Mouse (Mus musculus): ENCODE measurements around the gene Srcap. TPM values are rescaled to one million over a fixed set of nuclear protein-coding genes. Genes with fewer than 3 reads are reported as not detected.

The Srcap gene
- total RNA-seq, 2 experiments from 2014 or later, result 103 to 108 TPM

DNA sequence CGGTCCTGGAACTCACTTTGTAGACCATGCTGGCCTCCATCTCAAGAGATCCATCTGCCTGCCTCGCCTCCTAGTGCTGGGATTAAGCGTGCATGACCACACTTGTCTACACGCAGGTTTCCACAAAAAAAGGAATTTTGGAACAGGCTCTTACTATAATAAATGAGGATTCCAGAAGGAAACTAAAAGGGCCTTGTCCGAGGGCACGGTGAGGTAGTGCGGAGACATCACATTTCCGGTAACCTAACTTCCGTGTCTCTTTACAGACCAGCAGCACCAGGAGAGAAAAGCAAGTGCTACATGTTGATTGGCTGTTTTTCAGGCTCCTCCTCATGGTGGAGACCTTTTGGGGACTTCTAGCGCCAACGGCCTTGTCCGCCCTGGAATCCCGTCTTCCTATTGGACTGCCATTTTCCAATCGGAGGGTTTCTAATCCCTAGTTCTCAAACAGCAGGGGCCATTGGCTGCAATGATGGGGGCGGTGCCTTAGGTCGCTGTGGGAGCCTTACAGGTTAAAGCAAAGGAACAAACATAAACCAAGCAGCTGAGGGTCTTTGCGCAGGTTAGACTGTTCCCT, 61.2 kb downstream of the Srcap start, which contains the start of gene Phkg2:
Gene Phkg2, plus strand, starts transcription at position 446 of the 577 bp plus-strand sequence.
- DNase-seq (ENCODE audit: low spot score in 2 of 2), result peak; percentile 92 to 96

DNA sequence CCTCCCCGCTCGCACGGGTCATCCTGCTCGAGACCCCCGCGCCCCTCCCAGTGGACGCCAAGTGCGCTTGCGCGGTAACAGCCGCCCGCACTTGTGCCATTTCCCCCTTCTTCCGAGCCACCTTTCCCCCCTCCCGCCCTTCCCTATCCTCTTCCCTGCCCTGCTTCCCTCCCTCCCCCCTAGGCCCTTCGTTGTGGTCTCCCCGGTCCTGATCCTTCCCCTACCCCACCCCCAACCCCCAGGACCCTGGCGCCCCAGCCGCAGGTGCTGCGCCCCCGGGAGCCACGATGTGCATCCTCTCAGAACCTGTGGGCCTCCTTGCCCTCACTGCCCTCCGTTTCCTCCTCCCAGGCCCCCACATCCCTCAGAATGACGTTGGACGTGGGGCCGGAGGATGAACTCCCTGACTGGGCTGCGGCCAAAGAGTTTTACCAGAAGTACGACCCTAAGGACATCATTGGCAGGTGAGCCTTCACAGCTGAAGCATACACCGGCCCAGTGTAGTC, 61.8 kb downstream of the Srcap start:
- DNase-seq (ENCODE audit: low spot score in 2 of 2), result no peak

DNA sequence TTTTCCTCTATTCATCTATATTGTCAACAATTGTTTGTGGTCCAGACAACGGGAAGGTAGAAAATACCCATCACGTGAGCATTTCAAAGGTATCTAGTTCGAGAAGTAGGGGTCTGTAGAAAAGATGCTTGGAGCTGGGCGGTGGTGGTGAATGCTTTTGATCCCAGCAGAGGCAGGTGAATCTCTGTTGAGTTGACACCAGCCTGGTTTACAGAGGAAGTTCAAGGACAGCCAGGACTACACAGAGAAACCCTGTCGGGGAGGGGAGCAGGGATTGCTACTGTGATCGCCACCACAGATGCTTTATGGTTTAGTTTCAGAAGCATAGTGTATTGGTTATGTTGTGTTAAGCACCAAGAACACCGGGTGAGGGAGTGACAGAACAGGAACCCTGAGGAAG, 62.3 kb downstream of the Srcap start:
- DNase-seq (ENCODE audit: low spot score in 2 of 2), result no peak

DNA sequence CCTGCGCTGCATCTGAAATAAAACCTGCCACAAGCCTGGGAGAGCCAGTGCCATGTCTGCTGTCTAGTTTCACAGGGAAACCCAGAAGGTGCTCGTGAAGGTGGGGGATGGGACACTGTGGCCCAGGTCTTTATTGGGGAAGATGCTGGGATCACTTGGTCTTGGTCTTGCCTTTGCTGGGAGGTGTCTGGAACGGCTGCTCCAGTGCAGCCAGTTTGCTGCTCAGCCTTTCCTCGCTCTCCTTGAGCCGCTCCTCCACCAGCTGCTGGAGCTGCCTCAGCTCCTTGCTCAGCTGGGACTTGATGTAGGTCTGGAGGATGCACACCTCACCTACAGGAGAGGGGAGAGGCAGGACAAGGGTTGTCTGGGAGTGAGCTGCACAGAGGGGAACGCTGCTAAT, 71.5 kb downstream of the Srcap start:
- no peak for DNase-seq (ENCODE audit: low spot score in 2 of 2)

DNA sequence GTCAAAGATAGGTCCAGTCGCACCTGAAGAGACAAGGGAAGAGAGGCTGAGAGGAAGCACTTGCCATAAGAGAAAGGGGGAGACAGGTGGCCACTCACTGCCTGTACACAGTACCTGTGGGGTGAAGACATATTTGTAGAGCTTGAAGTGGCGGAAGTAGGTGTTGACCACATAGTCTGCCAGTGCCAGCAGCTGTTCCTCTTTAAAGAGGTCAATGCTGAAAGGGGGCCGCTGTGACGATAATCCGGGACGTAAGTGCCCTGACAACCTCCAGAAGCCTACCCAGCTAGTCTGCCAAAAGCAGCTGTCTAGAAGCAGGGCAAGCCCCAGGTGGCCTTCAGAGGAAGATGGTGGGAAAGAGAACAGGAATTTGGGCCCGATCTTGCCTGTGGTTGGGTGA, 73.2 kb downstream of the Srcap start:
- DNase-seq (ENCODE audit: low spot score in 2 of 2), result no peak

DNA sequence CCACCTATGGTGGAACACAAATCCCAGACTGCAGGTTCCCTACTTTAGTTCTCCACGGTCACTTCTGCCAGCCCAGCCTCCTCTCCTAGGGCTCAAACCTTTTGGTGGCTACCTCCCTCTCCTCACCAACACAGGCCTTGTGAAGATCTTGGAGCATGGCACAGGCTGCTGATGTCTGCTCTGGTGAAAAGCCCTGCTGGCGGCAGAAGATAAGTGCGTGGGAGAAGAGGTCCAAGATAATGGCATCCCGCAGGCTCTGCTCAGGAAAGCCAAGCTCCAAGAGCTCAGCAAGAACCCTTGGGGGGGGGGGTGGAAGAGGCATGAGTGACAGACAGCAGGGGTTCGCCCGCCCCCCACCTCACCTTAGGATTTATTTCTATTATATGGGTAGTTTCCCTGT, 74.4 kb downstream of the Srcap start:
- DNase-seq (ENCODE audit: low spot score in 2 of 2), result no peak

DNA sequence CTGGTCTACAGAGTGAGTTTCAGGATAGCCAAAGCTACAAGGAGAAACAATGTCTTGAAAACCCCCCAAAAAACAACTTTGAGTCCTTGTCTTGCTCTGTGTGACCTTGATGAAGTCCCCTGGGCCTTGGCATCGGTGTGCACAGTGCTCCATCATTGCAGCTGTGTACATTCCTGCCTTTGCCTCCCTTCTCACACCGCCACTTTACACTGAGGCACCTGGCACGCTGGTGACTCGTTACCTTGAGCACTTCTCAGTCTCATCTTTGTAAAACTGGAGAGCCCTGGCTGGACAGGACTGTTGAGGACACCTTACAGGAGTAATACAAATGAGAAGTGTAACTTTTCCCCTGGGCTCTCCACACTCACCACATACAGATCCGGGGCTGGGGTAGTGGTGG, 75.4 kb downstream of the Srcap start:
- DNase-seq (ENCODE audit: low spot score in 2 of 2), result no peak

DNA sequence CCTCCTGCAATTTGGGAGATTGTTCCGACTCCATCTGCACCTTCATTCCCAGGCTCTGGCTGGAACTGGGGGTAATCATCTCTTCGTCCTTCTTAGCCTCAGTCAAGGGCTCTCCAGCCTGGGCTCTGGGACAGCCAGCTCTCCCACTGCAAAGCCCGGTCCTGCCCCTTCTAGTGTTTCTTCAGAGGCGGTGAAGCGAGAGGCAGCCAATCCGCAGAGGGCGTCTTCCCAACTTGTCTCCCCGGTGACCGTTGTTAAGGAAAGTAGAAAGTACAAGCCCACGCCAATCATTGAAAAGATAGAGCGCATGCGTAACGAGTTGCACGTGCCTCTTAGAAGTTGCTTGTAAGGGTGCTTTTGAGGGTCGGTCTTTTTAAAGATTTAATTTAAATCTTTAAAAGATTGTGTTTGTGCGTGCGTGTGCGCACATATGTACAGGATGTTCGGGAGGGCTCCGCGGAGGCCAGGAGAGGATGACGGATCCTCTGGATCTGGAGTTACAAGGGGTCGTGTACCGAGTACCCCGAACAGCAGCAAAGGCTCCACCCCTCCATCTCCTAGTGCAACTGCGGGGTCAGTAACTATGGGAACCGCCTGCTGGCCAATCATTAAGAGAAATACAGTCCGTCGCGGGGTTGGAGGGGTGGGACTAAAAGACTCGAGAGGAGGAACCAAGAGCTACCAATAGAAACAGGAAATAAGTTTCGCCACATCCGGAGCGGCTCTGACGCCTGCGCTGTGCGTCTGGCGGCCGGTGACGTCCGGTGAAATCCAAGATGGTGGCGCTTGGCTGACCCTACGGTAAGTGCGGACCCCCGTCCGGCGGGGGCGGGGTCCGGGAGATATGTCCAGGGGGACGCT, 76.5 kb downstream of the Srcap start, which contains the start of the genes Ccdc189 and Rnf40:
Gene Ccdc189, minus strand, starts transcription at position 585 of the 861 bp plus-strand sequence.
Gene Rnf40, plus strand, starts transcription at position 757 of the 861 bp plus-strand sequence.
- DNase-seq (ENCODE audit: low spot score in 2 of 2), result peak; percentile 94 to 97

DNA sequence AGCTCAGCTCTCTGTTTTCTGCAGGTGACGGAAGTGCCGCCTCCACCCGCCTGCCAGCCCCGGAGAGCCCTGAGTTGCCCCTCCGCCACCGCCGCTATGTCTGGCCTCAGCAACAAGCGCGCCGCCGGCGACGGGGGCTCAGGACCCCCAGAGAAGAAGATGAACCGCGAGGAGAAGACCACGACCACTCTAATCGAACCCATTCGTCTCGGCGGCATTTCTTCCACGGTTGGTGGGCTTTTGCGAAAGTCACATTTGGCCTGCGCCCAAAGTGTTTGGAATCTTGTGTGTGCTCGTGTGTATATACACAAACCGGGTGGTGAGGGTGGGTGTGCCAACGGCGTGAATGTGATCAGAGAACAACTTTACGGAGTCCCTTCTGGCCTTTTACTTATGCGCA, 77.1 kb downstream of the Srcap start:
- no peak for DNase-seq (ENCODE audit: low spot score in 2 of 2)

DNA sequence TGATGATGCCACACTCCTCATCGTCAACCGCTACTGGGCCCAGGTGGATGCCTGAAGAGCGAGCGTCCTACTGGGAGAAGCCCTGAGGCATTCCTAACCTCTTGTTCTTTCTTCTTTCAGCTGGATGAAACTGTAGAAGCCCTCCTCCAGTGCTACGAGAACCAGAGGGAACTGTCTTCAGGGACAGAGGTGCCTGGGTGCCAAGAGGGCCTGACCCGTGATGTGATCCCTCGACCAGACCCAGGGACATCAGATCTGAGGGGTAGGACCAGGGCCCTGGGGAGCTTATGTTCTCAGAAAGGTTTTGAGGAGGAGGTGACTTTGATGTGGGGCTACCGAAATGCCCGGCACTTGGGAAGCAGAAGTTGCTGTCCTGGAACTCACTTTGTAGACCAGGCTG, 77.9 kb downstream of the Srcap start:
- DNase-seq (ENCODE audit: low spot score in 2 of 2), result no peak

DNA sequence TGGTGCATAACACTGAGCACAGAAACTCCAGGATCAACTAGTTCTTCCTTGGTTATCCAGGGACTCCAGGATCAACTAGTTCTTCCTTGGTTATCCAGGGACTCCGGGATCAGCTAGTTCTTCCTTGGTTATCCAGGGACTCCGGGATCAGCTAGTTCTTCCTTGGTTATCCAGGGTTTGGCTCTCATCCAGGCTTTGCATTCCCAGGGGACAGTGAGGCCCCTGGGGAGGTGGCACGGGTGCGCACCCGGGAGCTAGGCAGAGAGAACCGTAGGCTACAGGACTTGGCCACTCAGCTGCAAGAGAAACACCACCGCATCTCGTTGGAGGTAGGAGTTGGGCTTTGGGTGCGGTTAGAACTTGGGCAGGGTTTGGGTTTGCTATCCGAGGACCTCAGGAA, 79.3 kb downstream of the Srcap start:
- DNase-seq (ENCODE audit: low spot score in 2 of 2), result no peak

DNA sequence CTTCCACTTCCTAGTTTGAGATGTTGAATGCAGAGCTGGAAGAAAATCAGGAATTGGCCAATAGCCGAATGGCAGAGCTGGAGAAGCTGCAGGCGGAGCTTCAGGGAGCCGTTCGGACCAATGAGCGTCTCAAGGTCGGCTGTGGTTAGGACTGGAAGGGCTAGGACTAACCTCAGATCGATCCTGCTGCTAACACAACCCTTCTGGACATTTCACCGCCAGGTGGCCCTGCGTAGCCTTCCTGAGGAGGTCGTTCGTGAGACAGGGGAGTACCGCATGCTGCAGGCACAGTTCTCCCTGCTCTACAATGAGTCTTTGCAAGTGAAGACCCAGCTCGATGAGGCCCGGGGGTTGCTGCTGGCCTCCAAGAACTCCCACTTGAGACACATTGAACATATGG, 80.8 kb downstream of the Srcap start:
- DNase-seq (ENCODE audit: low spot score in 2 of 2), result no peak

DNA sequence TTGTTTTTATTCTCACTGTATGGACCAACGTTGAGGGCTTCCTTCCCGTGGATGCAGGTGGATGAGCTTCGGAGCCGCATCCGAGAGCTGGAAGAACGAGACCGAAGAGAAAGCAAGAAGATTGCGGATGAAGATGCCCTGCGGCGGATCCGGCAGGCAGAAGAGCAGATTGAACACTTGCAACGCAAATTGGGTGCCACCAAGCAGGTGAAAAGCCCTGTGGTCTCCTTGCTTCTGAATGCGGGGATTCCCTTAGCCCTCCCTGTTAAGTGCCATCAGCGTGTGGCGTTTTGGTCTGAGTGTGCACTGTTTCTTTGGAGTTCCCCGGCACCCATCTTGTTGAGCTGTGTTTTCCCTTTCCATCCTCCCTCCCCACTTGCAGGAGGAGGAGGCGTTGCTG, 85.0 kb downstream of the Srcap start:
- no peak for DNase-seq (ENCODE audit: low spot score in 2 of 2)

DNA sequence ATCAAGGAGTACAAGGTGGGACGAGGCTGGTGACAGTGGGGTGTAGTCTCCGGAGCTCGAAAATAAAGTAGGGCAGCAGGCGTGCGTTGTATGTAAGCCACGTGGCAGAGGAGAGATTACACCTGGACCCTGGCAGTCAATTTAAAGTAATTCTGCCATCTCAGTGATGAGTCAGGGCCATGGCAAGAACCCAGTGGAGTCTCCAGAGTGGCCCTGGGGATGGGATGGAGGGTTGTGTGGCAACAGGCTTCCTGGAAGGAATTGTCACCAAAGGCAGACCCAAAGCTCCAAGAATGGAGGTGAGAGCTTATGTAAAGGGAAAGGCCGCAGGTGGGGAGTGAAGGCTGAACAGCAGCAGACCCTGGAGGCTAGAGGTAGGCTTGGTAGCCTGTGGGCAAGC, 88.8 kb downstream of the Srcap start:
- DNase-seq (ENCODE audit: low spot score in 2 of 2), result no peak

DNA sequence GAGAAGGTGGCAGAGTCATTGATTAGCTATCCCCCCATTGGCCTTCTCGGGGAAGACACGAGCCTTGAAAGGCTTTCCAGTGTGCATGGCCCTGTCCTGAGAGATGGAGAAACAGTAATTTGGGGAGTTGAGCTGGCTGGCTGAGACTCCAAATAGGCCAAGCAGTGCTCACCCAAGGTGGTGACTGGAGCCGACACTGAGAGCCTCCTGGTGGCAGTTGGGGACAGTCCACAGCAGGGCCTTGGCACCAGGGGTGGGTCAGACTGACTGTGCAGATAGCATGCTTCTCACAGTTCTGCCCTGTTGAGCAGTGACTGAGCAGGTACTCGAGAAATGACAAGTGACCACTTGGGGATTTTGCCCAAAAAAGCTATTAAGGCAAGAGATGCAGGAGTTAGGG, 90.0 kb downstream of the Srcap start:
- no peak for DNase-seq (ENCODE audit: low spot score in 2 of 2)

DNA sequence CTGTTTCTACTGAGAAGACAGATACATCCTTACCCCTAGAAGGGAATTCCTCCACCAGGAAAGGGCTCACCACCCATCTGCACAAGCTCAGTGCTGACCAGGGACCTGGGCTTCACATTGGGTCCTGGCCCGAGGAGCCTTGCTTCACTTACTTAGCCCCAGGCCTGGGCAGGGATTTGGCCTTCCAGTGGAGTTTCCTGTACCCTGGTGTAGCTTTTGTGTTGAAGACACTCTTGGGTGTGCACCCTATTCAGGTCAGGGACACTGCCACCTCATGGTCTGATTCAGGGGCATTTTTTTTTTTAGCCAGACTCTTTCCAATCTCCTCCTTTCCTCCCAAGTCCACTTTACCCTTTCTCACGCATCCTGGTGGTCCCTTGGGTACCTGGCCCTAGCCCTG, 91.1 kb downstream of the Srcap start:
- no peak for DNase-seq (ENCODE audit: low spot score in 2 of 2)

DNA sequence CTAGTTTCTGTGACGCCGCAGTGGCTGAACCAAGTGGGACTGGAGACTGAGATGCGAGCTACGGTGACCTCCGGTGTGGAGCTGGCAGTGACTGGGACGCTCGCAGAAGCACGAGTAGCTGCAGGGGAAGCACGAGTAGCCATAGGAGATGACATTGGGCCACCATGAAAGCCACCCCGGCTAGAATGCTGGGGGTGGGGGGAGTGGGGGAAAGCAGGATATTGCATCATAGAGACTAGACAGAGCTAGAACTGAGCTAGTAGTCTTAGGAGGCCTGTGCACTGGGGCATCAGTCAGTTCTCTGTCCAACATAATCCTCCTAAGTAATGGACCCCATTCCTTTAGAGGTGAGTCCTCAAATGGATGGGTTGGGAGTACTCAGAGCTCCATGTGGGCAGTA, 92.5 kb downstream of the Srcap start:
- no peak for DNase-seq (ENCODE audit: low spot score in 2 of 2)

DNA sequence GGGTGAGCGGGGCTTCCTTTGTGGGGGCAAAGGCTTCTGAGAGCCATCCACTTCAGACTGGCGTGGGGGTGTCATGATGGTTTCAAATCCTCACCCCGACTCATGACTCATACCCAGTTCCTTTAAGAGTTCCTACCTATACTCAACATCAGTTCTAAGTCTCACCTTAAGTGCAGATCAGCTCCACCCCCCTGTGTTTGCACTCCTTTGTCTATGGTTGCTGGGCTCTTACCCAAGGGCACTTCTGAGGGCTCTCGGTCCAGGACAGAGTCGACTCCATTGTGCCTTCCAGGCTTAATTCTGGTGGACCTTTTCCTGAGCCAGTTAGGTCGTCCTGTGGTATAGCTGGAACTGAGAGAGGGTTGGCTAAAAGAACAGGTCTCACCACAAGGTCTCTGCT, 95.4 kb downstream of the Srcap start:
- DNase-seq (ENCODE audit: low spot score in 2 of 2), result no peak
